Mouse (Mus musculus) CD4-positive naive resting alpha-beta T cell, adult 76 days (primary cell): Measurements from ENCODE around the gene Ube2d3. TPM values are rescaled to one million over a fixed set of nuclear protein-coding genes. Genes with fewer than 3 reads are reported as not detected.

ENCODE experiments used
- total RNA-seq: library from RNA; stranded (reverse); gene quantifications from one replicate; pipeline ENCODE4 v1.2.4, GENCODE M21; 2023

Gene Ube2d3
- 549 TPM for total RNA-seq

GRCm38 (mm10) chr3:135437758-135438495 lies at the start of gene Ube2d3:
Gene Ube2d3, plus strand, starts transcription at chr3:135438149.

GRCm38 (mm10) chr3:135423608-135424212 lies 14.2 kb upstream of the Ube2d3 start, which contains the start of gene Cisd2:
Gene Cisd2, minus strand, starts transcription at chr3:135423925.

DNA sequence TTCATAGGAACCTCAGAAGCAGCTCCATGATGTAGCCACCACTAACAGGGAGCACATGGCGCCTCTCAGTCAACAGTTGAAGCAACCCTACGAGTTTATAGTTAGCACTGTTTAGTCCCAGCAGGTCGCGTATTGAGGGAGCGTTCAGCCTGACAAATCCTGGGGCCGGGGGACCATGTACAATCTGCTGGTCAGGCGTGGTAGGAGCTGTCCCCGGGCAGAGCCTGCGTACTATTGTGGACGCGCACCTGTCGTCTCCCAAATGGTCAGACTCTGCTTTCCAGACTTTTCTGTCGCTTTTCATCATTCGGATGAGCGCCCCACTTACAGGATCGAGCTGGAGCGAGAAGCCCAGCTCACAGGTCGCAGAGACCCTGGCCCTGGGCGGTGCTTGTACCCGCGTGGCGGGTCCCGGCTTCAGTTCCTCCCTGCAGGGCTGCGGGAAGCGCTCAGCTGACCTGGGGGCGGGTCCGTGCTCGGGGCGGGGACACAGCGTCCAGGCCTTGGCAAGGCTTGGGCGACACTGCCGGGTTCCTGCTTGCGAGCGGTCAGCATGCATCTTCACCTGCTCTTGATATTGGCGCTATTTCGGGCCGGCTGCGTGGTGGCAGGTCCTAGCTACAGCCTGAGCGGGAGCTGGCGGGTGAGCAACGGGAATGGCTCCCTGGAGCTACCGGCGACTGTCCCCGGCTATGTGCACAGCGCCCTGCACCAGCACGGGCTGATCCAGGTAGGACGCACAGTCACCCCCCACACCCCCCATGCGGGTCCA lies 47.4 kb downstream of the Ube2d3 start, which contains the start of gene Manba:
Gene Manba (plus strand): TSS at position 484 of the 772 bp plus-strand sequence.

Other genes with a start within 250 kb of the Ube2d3 start
- gene Cenpe, start 225.6 kb upstream of the Ube2d3 start, total RNA-seq = 1.4 TPM
- not detected for gene Bdh2, start 156.9 kb upstream of the Ube2d3 start, total RNA-seq
- 0.94 TPM for gene Slc9b2, start 130.4 kb upstream of the Ube2d3 start, total RNA-seq
- not detected for gene Slc9b1, start 90.1 kb upstream of the Ube2d3 start, total RNA-seq
- gene Cisd2, start 14.2 kb upstream of the Ube2d3 start, total RNA-seq = 56.0 TPM
- gene Manba, start 47.5 kb downstream of the Ube2d3 start, total RNA-seq = 14.2 TPM